Mouse (Mus musculus) right cerebral cortex, postnatal 4 days (tissue): ENCODE data around the gene Chrna1.
A peak's percentile ranks its signal among the peaks of the same experiment; 100 is the strongest.
"Not testable (repeated sequence)": the region's sequence is repeated elsewhere in the genome, so short reads cannot be mapped to it uniquely, and the experiment has no call there.

Experiments
- DNase-seq: peaks from one replicate; pipeline ENCODE4 v3.0.0-alpha.2; 2022

Gene Chrna1

DNA sequence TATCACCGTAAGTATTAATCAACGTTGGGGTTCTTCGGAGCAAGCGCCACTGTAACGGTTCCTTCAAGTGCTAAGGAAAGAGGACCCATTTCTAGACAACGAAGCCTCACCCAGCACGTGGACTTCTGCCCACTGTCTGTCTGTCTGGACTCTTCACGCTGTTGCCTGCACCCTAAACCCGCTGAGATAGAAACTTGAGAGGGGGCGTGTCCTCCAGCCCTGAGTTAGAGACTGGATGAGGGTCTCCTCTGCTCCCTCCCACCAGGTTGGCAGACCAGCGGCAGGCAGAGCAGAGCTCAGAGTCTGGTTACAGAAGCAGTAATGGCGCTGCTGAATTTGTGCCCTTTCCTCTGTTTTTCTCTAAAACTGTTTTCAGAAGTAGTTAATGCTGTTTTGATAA is 10.0 kb upstream of the Chrna1 start:
- DNase-seq, result no peak

DNA sequence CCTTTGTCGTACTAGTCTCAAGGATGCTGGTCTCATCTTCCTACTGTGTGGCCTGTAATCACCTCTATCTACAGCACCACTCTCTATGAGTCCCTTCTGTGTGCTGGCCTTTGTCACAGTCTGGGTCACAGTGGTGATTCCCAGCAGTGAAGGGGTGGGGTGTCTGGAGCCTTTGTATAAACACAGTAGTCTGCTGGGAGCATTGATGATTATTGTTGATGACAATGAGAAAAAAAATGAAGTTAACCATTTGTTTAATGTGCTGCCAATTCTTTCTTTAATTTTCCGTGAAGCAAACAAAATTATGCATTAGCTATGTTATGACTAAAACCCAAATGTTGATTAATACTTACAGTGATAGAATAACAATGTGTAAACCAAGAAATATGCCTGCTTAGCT is 8.8 kb upstream of the Chrna1 start:
- DNase-seq, result no peak

DNA sequence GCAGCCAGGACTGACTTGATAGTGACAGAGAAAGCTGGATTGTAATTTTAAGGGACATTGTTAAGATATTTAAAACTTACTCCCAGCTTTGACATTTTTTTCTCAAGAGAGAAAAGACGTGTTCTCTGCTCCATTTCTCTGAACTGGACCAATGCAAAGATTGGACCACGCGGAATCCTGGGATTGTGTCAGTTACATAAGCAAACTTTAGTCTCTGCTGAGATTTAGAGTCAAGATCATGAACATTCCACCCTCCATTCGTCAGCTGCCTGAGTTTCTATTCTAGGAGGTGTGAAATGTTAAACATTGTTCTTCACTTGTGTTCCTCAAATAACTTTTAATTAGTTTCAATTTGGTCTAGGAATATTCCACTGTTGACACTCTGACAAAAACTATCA is 7.0 kb upstream of the Chrna1 start:
- no peak for DNase-seq

DNA sequence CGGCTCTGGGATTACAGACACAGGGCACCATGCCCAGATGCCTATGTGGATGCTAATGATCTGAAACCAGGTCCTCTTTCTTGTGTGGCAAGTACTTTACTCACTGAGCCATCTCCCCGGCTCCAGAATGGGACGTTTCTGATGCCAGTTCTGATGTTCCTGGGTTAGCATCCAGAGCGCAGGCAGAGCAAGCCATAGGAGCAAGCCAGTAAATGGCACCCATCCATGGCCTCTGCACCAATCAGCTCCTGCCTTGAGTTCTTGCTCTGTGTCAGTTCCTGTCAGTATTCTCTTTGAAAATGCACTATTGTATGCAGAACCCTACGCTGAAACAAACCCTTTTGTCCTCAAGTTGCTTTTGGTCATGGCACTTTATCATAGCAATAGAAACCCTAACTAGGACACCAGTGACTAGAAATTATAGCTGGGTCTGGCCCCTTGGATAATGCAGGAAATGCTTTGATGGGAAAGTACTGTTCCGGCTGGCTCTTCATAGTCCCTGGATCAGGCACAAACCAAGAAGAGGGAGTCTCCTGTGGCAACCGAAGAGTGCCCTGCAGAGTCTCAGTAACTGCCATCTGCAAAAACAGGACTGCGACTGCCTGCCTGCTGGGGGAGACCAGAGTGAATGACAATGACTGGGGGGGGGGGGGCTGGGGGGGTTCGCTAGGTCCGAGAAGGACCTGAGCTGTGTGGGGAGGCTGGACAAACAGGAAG is 6.4 kb upstream of the Chrna1 start:
- no peak for DNase-seq

DNA sequence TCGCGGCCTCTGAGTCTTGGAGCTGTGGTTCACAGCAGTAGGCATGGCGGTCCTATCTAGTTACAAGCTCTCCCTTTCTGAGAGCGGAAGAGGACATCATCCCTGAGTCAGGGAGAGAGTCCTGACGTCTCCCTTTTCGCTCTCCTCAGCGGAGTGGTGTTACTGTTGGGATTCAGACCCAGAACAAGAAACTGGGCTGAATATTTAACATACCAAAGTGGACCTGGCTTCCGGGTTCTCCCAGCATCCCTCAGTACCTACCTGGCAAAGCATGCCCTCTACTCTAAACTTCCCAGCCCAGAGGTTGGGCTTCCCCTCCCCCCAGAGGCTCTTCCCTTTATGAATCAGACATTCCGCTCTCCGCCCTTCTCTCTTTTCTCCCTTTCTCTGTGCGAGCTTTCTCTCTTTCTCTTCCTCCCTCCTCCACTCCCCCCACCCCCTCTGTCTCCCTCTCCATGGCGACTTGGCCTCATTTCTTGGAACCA is 5.3 kb upstream of the Chrna1 start:
- DNase-seq, result no peak

DNA sequence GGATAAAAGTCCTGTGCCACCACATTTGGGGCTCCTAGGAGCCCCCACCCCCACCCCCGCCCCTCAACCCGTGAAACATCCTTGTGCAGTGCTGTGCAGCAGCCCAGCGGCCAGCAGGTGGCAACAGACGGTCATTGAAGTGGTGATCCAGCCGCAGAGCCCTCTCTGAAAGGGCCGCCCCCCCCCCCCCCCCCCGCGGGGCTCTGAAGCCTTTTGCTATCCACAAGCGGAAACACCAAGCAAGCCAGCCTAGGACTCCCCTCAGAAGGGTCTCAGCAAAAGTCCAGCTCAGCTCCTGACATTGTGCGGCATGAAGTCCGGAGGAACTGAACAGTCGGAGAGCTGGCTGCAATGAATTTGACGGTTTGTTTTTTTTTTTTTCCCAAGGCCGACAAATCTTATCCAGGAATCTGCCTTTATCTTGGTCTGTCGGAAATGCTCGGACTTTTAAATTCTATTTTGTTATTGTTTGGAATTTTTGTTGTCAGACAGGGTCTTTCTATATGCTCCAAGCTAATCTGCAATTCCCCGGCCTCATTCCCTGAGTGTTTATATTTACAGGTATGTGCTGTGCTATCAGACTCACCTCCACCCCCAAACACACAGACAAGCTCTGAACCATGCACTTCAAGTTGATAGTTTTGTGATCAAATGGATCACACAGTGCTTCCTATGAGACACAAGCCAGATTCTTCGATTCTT is 4.7 kb upstream of the Chrna1 start:
- peak; percentile 81 for DNase-seq

DNA sequence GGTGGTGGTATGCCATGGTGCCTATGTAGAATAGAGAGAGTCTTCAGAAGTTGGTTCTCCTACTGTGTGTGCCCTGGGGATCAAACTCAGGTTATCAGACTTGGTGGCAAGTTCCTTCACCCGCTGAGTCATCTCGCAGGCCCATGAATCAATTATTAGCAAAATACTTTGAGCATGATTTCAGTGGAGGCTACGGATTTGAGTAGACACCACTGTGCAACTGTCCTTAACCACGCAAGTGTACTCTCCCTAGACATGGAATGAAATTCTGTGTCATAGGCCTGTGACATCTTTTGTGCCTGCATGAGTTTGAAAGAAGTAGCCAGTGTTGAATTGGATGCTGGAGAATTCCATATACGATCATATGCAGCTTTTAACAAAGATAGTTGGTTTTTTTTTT is 582 bp upstream of the Chrna1 start:
- DNase-seq, result no peak

DNA sequence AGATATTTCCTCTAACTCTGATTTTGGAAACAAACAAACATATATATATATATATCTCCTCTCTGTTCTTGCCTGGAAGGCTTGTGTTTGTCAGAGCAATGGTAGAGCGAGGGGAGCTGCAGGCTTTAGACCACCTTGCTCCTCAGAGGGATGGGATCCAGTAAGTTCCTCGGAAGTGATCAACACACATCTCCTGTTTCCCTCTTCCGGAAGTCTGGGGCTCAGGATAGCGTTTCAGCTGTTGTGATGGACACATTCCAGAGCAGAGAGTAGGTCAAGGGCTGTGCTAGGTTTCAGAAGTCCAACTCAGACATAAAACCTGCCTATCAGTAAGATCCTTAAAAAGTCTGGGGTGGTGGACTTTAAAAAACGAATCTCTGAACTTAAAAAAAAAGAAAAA is 970 bp downstream of the Chrna1 start:
- no peak for DNase-seq

DNA sequence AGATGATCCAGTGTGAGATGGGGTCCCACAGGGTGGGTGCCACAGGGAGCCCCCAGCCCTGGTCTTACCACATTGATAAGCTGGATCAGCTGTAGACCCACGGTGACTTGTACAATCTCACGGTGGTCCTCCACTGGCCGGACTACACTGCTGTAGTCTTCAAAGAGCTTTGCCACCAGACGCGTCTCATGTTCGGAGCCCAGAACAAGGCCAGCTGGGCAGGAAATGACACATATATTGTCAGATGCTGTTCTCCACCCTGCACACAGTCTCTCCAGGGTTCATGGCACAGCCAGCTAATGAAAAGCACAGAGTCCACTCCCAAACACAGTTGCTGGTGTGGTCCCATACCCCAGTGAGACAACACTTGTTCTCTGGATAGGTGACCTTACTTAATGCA is 5.7 kb downstream of the Chrna1 start:
- no peak for DNase-seq

DNA sequence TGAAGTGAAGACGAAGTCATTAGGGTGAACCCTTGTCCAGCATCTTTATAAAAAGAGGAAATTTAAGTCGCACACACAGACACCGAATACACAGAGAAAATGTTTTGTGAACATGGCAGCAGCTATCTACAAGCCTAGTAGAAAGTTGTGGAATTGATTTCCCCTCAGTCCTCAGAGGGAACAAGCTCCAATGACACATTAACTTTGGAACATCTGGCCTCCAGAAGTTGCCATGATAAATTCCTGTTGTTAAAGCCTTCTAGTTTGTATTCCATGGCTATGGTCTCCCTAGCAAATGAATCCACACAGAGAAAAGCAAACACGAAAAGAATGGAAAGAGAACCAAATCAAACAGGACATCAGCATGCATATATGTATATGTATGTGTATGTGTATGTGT is 6.6 kb downstream of the Chrna1 start:
- DNase-seq, result no peak

DNA sequence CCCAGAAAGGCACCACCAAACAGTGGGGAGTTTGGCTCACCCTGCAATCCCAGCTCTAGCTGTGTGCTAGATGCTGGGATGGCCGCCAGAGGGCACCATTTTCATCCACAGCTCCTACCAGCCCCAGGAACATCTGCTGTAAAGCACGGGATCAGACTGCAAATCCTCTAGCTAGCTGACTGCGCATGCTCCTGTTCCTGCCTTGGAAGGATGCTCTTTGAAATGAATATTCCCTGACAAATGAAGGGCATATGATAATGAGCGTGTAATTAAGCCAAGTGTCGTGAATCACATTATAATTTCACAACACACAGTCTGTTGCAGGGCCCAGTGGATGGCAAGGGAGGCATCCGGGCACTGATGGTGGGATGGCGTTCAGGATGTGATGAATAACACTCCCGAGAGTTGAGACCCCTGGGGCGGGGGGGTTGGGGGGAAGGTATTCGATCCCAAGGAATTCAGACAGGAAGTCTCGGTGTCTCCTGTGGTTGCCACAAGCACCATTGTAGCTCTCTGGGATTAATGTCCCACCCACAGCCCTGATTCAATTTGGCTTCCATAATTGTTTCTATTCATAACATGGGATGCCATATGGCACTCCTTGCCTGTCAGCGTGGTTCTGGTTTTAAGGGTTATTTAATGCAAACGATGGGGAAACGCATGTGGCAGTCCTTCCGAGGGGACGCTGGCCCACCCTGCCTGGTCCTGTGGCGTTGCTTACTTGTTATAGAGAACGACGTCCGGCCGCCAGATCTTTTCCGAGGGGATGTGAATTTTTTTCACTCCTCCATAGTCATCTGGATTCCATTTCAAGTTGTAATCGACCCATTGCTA is 7.4 kb downstream of the Chrna1 start:
- DNase-seq, result peak; percentile 93

DNA sequence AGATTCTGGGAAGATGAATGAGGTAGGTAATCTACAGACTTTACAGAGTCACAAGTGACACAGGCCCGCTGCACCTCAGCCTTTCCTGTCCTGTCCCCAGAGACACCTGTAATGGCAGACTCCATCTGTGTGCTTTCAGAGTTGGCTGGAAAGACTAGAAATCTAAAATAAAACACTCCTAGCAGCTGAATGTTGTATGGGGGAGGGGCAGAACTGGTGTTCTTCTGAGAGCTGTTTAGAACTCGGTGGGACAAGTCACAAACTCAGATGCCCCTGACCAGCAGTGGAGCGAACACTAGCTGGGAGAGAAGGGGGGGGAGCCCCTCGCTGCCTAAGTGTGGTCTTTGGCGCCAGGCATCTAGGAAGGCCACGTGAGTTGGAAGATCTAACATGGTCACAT is 8.2 kb downstream of the Chrna1 start:
- no peak for DNase-seq

DNA sequence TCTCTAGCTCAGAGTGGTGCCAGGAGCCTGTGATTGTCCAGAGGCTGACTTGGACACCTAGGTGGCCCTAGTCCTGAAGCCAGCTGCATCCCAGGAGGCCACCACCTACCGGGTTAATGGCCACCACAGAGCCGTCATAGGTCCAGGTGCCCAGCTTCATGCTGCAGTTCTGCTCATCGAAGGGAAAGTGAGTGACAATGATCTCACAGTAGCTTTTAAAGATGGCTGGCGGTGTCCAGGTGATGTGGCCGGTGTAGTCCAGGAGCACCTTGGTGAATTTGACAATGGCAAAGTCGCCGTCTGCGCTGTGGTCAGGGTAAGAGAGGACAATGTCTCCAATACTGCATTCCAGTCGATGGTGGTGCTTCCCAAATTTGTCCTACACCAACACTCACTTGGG is 8.8 kb downstream of the Chrna1 start:
- DNase-seq, result no peak

DNA sequence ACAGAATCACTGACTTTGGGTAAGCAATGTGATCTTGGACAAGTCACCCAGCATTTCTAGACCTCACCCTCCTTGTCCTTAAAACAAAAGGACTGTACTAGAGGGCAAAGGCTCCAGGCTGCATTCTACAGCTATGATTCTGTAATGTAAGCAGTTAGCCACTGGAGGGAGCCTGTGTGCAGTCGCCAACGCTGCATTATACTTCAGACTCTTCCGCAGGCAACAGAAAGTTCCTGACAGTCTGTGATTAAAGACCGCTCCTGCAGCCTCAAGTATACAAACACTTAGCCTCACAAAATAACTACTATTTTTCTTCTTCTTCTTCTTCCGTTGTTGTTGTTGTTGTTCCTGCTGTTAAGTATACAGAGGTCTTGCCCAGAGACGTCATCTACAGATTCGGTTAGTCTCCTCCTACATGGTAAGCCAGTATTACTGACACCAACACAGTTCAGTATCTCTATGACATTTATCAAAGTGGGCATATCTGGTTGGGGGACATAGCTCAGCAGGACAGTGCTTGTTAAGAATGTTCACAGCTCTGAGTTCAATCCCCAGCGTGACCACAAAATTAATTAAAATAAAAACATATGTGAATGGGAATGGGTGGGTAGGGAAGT is 13.0 kb downstream of the Chrna1 start:
- DNase-seq, result peak; percentile 59

DNA sequence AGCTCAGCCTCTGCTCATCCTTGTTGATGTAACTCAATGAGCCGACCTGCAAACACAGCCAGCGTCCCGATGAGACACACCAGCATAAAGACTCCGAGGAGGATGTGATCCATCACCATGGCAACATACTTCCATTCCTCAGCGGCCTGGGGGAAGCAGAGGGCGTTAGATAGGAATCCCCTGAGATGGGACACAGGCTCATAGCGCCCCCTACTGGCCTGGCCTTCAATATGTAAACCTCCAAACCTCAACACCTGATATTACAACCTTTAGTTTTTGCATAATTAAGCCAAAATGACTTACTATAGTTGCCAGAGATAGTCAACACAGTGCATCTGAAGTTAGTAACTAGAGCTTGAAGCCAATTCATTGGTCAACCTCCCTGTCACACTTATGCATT is 14.0 kb downstream of the Chrna1 start:
- DNase-seq, result peak; percentile 64

DNA sequence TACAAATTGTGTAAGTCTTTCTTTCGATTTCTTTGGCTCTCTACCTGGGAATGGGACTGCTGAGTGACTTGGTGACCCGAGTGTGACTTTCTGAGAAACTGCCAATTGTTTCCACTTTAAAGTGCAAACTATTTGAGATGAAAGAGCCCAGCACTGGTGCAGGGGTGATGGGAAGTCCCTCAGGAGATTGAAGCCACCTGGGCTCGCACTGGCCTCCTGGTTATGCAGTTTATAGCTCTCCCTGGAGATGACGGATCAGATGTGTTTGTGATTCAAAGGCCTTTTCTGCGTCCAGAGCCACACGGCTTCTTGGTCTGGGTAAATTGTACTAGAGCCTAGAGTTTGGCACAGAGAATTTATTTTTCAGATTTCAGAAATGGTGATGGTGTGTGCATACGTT is 16.4 kb downstream of the Chrna1 start:
- DNase-seq, result no peak

DNA sequence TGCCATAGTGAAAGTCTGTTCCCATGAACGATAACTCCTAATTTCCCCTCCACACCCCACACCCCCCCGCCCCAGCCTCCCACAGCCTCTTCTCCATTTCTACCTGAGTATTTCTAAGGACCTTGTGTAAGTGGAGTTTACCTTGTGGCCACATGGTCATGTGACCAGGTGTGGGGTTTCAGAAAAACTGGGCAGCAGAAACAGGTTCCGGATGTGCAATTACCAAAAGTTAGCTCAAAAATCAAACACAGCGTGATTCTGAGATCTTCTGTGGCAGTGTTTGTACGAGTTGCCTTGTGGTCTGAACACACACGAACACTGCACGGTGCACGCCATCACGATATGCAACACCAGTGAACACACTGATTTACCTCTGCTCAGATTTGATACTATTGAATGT is 17.5 kb downstream of the Chrna1 start:
- DNase-seq, result no peak

DNA sequence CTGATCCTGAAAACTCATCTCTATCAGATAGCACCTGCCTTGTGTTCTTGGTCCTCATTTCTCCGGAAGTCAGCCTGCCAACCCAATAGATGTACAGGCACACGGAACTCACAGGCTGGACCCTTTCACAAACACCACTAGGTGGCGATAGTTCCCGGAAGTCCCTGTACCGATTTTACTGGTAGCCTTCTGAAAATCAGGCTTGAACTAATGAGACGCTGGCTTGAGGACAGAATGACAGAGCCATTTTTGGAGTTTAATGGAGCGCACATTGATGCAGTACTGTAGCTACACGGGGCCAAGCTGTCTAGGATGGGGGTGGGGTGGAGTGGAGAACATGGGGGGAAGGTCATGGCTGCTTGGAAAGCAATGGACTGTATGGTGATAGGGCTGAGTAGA is 18.5 kb downstream of the Chrna1 start:
- no peak for DNase-seq

DNA sequence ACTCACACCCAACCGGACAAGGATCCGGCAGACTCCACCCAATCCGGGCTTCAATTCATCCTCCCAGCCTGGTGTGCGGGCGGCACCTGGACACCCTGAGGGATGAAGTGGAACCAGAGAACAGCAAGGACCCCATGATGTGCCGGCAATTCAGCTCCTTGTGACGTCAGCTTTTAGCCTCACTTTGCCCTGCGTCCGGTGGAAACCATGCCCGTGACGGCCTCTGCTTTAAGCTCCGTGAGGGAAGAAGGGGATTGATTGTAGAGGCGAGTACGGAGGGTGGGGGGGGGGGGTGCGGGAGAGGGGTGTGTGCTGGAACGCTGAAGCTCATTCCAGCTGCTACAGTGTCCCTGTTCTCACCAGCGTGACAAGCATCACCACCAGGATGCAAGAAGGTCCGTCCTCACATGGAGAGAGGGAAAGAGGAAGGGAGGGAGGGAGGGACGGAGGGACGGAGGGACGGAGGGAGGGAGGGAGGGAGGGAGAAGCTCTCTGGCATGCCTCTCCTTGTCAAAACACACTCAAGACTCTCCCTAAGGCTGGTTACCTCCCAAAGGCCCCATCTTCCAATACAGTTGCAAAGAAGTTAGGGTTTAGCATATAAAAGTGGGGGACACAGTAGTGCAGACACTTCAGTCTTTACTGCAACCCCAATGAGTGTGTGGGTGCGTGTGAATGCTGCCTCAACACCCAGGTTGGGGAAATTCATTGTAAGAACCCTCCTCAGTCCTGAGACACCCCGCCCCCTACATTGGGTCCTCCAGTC is 19.1 kb downstream of the Chrna1 start:
- DNase-seq, result no peak

DNA sequence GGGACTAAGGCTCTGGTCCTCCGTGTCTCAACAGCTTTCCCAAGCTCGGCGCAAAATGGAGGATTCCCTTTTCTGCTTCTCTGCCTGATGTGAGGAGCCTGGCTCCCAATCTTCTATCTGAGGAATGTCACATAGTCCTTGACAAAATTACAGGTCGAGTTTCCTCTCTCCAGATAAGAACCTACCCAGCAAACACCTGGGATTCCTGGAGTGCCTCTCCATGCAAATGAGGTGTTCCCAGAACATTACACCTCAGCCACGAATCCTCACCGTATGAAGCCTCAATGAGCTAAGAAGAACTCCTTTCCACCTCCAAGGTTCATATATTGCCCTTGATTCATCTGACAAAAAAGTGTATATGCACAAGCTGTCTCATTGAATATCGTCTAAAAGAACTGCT is 19.7 kb downstream of the Chrna1 start:
- DNase-seq, result no peak

DNA sequence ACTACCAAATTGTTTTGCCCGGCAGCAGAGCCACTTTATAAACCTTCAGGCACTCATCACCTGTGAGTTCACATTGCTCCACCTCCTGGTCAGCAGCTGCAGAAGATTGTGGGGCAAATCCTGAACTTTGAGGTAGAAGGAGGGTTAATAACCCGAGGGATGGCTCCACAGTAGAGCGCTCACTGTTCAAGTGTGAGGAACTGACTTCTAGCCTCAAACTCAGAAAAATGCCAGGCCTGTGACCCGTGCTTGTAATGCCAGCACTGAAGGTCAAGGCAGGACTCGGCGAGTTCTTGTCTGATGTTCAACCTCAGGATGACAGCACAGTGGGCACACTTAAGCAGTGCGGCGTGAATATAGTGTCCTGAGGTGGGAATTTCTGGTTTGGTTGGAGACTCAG is 22.2 kb downstream of the Chrna1 start:
- DNase-seq, result no peak

DNA sequence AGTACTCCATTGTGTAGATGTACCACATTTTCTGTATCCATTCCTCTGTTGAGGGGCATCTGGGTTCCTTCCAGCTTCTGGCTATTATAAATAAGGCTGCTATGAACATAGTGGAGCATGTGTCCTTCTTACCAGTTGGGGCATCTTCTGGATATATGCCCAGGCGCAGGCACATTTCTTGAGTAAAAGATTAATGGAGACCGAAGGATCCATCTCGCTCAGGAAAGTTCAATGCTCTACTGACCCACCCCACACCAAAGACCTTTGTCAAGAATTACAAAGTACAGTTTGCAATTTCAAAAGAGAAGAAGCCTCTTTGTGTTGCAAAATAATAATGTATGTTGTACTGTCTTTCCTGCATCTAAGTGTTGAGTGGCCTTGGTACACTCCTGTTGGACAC is 23.1 kb downstream of the Chrna1 start:
- DNase-seq, result not testable (repeated sequence)

DNA sequence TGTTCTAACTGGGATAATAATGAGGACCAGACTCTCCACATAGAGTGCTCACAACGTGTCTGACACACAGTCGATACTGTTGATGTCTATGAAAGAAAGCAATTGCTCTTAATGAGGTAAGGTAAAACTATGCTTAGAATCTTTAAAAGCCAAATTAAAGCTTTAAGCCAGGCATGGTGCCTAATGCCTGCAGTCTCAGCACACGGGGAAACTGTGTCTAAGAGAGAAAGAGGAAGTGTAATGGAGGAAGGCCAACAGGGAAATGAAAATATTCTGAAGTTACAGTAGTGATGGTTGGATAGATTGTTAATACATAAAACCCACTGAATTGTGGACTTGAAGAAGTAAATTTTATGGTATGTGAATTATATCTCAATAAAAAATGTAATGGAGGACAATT is 25.7 kb downstream of the Chrna1 start:
- no peak for DNase-seq
